Mouse (Mus musculus) forelimb bud, embryonic 11.5 days (tissue): ENCODE measurements around the gene Smr2.
"Not testable (repeated sequence)": the region's sequence is repeated elsewhere in the genome, so short reads cannot be mapped to it uniquely, and the experiment has no call there.

Experiments used
- DNase-seq: peaks from one replicate; pipeline ENCODE4 v3.0.0-alpha.2; 2012; ENCODE audit warnings: low read depth, low spot score

Gene Smr2

GRCm38 (mm10) chr5:88086256-88086655 is at the start of gene Smr2:
Gene Smr2 (plus strand): TSS chr5:88086556.
- not testable (repeated sequence) for DNase-seq

- DNase-seq, result no peak
These were observed 25.1 kb downstream of the Smr2 start, which contains the start of gene Gm11116 for GRCm38 (mm10) chr5:88111430-88111829. Gene Gm11116 (minus strand): TSS chr5:88111530.

- DNase-seq, result no peak
These were observed 67.6 kb downstream of the Smr2 start, which contains the start of gene Gm11115 for GRCm38 (mm10) chr5:88153999-88154398. Gene Gm11115 (minus strand): TSS chr5:88154099.
